Mouse (Mus musculus) MEL (cell line): Measurements from ENCODE around the gene Rab37. TPM values are rescaled to one million over a fixed set of nuclear protein-coding genes. Genes with fewer than 3 reads are reported as not detected.
A peak's percentile ranks its signal among the peaks of the same experiment; 100 is the strongest.

Experiments
- DNase-seq: peaks from one replicate; pipeline ENCODE4 v3.0.0; 2011; ENCODE audit warnings: low read depth, low spot score
- H3K27ac ChIP-seq: 2 replicates; pipeline ENCODE4 v1.5.1; 2012; ENCODE audit warnings: low read depth, mild to moderate bottlenecking, control low read depth, low read length, moderate library complexity; ENCODE audit not compliant: control insufficient read depth
- H3K27me3 ChIP-seq, 2 experiments: fragments of 150-350 bp in 1 of 2; sonication (generic) in 1 of 2; 2 replicates each; pipeline ENCODE4 v1.6.1; 2012; ENCODE audit warnings: low read length in 2 of 2, mild to moderate bottlenecking in 2 of 2, improper control_type of control experiment in 1 of 2, moderate library complexity in 1 of 2; ENCODE audit not compliant: insufficient read depth in 2 of 2, control insufficient read depth in 1 of 2
- H3K36me3 ChIP-seq, 2 experiments: 2 replicates each; pipeline ENCODE4 v1.6.1; 2012 to 2014; ENCODE audit warnings: low read length in 2 of 2, improper control_type of control experiment in 1 of 2, inconsistent platforms in 1 of 2, mild to moderate bottlenecking in 1 of 2; ENCODE audit not compliant: insufficient read depth in 2 of 2, control insufficient read depth in 1 of 2
- H3K4me1 ChIP-seq, 2 experiments: fragments of 150-350 bp in 1 of 2; sonication (generic) in 1 of 2; 2 replicates each; pipeline ENCODE4 v1.6.1; 2012; ENCODE audit warnings: low read length in 2 of 2, improper control_type of control experiment in 1 of 2, mild to moderate bottlenecking in 1 of 2; ENCODE audit not compliant: insufficient read depth in 2 of 2, control insufficient read depth in 1 of 2
- H3K4me3 ChIP-seq, 2 experiments: fragments of 150-350 bp in 1 of 2; sonication (generic) in 1 of 2; 2 replicates each; pipeline ENCODE4 v1.5.1; 2012; ENCODE audit warnings: low read depth in 2 of 2, low read length in 2 of 2, mild to moderate bottlenecking in 2 of 2, moderate library complexity in 2 of 2, control low read depth in 1 of 2, improper control_type of control experiment in 1 of 2; ENCODE audit not compliant: control insufficient read depth in 1 of 2, insufficient read depth in 1 of 2
- H3K79me2 ChIP-seq: 2 replicates; pipeline ENCODE4 v1.6.1; 2012; ENCODE audit warnings: mild to moderate bottlenecking, low read length, moderate library complexity; ENCODE audit not compliant: control insufficient read depth, poor library complexity, insufficient read depth
- H3K9ac ChIP-seq: 2 replicates; pipeline ENCODE4 v1.6.1; 2012; ENCODE audit warnings: low read depth, mild to moderate bottlenecking, control low read depth, low read length, moderate library complexity; ENCODE audit not compliant: control insufficient read depth, poor library complexity, severe bottlenecking
- H3K9me3 ChIP-seq: fragments of 150-350 bp; sonication (generic); replicated peaks from 2 replicates; pipeline ENCODE4 v1.6.1; 2012; ENCODE audit warnings: mild to moderate bottlenecking, low read length, improper control_type of control experiment, moderate library complexity; ENCODE audit not compliant: insufficient read depth
- CTCF ChIP-seq, 3 experiments: IDR thresholded peaks in 2 of 3; conservative IDR thresholded peaks in 1 of 3; 2 replicates each; pipeline ENCODE4 v1.5.1; 2011 to 2012; ENCODE audit warnings: low read length in 3 of 3, low read depth in 2 of 3, mild to moderate bottlenecking in 2 of 3, improper control_type of control experiment in 1 of 3, inconsistent platforms in 1 of 3, mixed read lengths in 1 of 3, moderate library complexity in 1 of 3; ENCODE audit not compliant: control insufficient read depth in 1 of 3, insufficient read depth in 1 of 3, poor library complexity in 1 of 3, severe bottlenecking in 1 of 3
- E2F4 ChIP-seq: IDR thresholded peaks from 2 replicates; pipeline ENCODE4 v1.6.1; 2011; ENCODE audit warnings: low read depth, low read length, improper control_type of control experiment, borderline replicate concordance
- ELF1 ChIP-seq: IDR thresholded peaks from 2 replicates; pipeline ENCODE4 v1.6.1; 2014; ENCODE audit warnings: low read depth, mild to moderate bottlenecking, inconsistent platforms, low read length, improper control_type of control experiment, moderate library complexity
- KAT2A ChIP-seq: conservative IDR thresholded peaks from 2 replicates; pipeline ENCODE4 v1.6.1; 2012; ENCODE audit warnings: low read depth, low read length, improper control_type of control experiment, inconsistent platforms
- MAFK ChIP-seq: IDR thresholded peaks from 2 replicates; pipeline ENCODE4 v1.6.1; 2011; ENCODE audit warnings: low read depth, mild to moderate bottlenecking, low read length, improper control_type of control experiment, borderline replicate concordance
- MEF2A ChIP-seq: IDR thresholded peaks from 2 replicates; pipeline ENCODE4 v1.6.1; 2014; ENCODE audit warnings: low read depth, mild to moderate bottlenecking, inconsistent platforms, low read length, improper control_type of control experiment; ENCODE audit not compliant: poor library complexity, insufficient replicate concordance, severe bottlenecking; ENCODE audit errors: extremely low read depth
- MXI1 ChIP-seq: IDR thresholded peaks from 2 replicates; pipeline ENCODE4 v1.6.1; 2011; ENCODE audit warnings: mild to moderate bottlenecking, low read depth, low read length, improper control_type of control experiment
- NRF1 ChIP-seq: IDR thresholded peaks from 2 replicates; pipeline ENCODE4 v1.6.1; 2014; ENCODE audit warnings: low read depth, mild to moderate bottlenecking, inconsistent platforms, low read length, improper control_type of control experiment, moderate library complexity; ENCODE audit not compliant: poor library complexity, insufficient read depth, severe bottlenecking
- POLR2AphosphoS2 ChIP-seq: IDR thresholded peaks from 2 replicates; pipeline ENCODE4 v1.6.1; 2011; ENCODE audit warnings: low read length, improper control_type of control experiment
- POLR2AphosphoS5 ChIP-seq: IDR thresholded peaks from 2 replicates; pipeline ENCODE4 v1.6.1; 2012; ENCODE audit warnings: low read depth, borderline replicate concordance, mild to moderate bottlenecking, inconsistent platforms, low read length, moderate library complexity, mixed read lengths
- RCOR1 ChIP-seq: IDR thresholded peaks from 2 replicates; pipeline ENCODE4 v1.6.1; 2012; ENCODE audit warnings: low read depth, mild to moderate bottlenecking, inconsistent platforms, low read length, improper control_type of control experiment
- SIN3A ChIP-seq: IDR thresholded peaks from 2 replicates; pipeline ENCODE4 v1.6.1; 2012; ENCODE audit warnings: low read length, improper control_type of control experiment, inconsistent platforms
- TBP ChIP-seq: IDR thresholded peaks from 2 replicates; pipeline ENCODE4 v1.8.0; 2011; ENCODE audit warnings: low read depth, low read length, improper control_type of control experiment
- TCF12 ChIP-seq: IDR thresholded peaks from 2 replicates; pipeline ENCODE4 v1.6.1; 2014; ENCODE audit warnings: low read depth, mild to moderate bottlenecking, inconsistent platforms, low read length, improper control_type of control experiment, moderate library complexity
- USF1 ChIP-seq: IDR thresholded peaks from 2 replicates; pipeline ENCODE4 v1.6.1; 2014; ENCODE audit warnings: low read depth, mild to moderate bottlenecking, inconsistent platforms, low read length, improper control_type of control experiment, moderate library complexity
- USF2 ChIP-seq, 2 experiments: IDR thresholded peaks; 2 replicates each; pipeline ENCODE4 v1.6.1; 2011 to 2012; ENCODE audit warnings: improper control_type of control experiment in 2 of 2, low read length in 2 of 2, borderline replicate concordance in 1 of 2, inconsistent platforms in 1 of 2, low read depth in 1 of 2, mild to moderate bottlenecking in 1 of 2; ENCODE audit not compliant: insufficient read depth in 1 of 2
- ZKSCAN1 ChIP-seq: IDR thresholded peaks from 2 replicates; pipeline ENCODE4 v1.6.1; 2012; ENCODE audit warnings: low read depth, mild to moderate bottlenecking, inconsistent platforms, low read length, improper control_type of control experiment, moderate library complexity
- ZMIZ1 ChIP-seq: IDR thresholded peaks from 2 replicates; pipeline ENCODE4 v1.6.1; 2012; ENCODE audit warnings: low read depth, mild to moderate bottlenecking, inconsistent platforms, low read length, improper control_type of control experiment, moderate library complexity
- ZNF384 ChIP-seq: IDR thresholded peaks from 2 replicates; pipeline ENCODE4 v1.6.1; 2012; ENCODE audit warnings: low read depth, mild to moderate bottlenecking, inconsistent platforms, low read length, improper control_type of control experiment
- polyA plus RNA-seq, 2 experiments: library from polyadenylated mRNA; stranded (reverse) in 1 of 2; unstranded in 1 of 2; fragments of >175 nt in 1 of 2; fragments of >200 nt in 1 of 2; gene quantifications; 2 replicates each; pipeline versions ENCODE4 v1.2.1 to v1.2.4; 2012; ENCODE audit warnings: low replicate concordance in 2 of 2, low read depth in 1 of 2; ENCODE audit not compliant: insufficient read length in 2 of 2, insufficient read depth in 1 of 2, missing spikeins in 1 of 2
- total RNA-seq: library from RNA; depleted of rRNA; stranded (reverse); fragments of 300-350 nt; gene quantifications from 2 replicates; pipeline ENCODE4 v1.2.3, GENCODE M21; 2012

Rab37 gene
- total and polyA plus RNA-seq, 3 experiments: 14.6 to 20.6 TPM; not detected in 1

GRCm38 (mm10) chr11:115052206-115052605 lies 39.0 kb upstream of the Rab37 start:
- Histone ChIP-seq H3K4me3 (no peak overlapping the region), H3K27me3 (no peaks in the 10 kb centered on the region), H3K9me3 (no peaks in the 10 kb centered on the region), H3K36me3 (no peaks in the 10 kb centered on the region), H3K27ac (no peak overlapping the region), H3K79me2 (no peaks in the 10 kb centered on the region), H3K9ac (no peak overlapping the region), H3K4me1 (no peaks in the 10 kb centered on the region)
- TF ChIP-seq MAFK (peak; percentile 16; the same call in 1 of the 2 replicates), SIN3A (peak; percentile 89), MXI1 (peak; percentile 68), ZNF384 (no peak), TCF12 (no peak)
- DNase-seq: peak; percentile 73

- Histone ChIP-seq H3K9me3 (no peaks in the 10 kb centered on the region), H3K9ac (no peak overlapping the region), H3K36me3 (no peaks in the 10 kb centered on the region), H3K27me3 (no peaks in the 10 kb centered on the region), H3K79me2 (no peaks in the 10 kb centered on the region), H3K27ac (no peak overlapping the region), H3K4me3 (no peak overlapping the region), H3K4me1 (no peaks in the 10 kb centered on the region)
- no peak for TF ChIP-seq POLR2AphosphoS5
- no peak for TF ChIP-seq TBP
- no peak for TF ChIP-seq POLR2AphosphoS2
- TF ChIP-seq NRF1: no peak
- no peak for TF ChIP-seq ELF1
- no peak for TF ChIP-seq MEF2A
- no peak for TF ChIP-seq USF1
- no peak for TF ChIP-seq RCOR1
- no peak for TF ChIP-seq ZMIZ1
- TF ChIP-seq CTCF (IDR thresholded peaks at IDR 0.05 in 2 of 3, conservative IDR thresholded peaks at IDR 0.05 in 1 of 3; ENCODE audit: control insufficient read depth in 1 of 3, insufficient read depth in 1 of 3, low read depth in 2 of 3, low read length in 3 of 3, poor library complexity in 1 of 3, severe bottlenecking in 1 of 3): no peak
- TF ChIP-seq USF2 (IDR thresholded peaks at IDR 0.05; ENCODE audit: borderline replicate concordance in 1 of 2, insufficient read depth in 1 of 2, low read depth in 1 of 2, low read length in 2 of 2): no peak
- TF ChIP-seq KAT2A: no peak
- TF ChIP-seq ZNF384: no peak
- TF ChIP-seq E2F4: no peak
- TF ChIP-seq ZKSCAN1: no peak
- DNase-seq: no peak
Measured at GRCm38 (mm10) chr11:115052991-115053390, 38.2 kb upstream of the Rab37 start.
